Mouse (Mus musculus): ENCODE measurements at regions not wholly inside any gene's neighbourhood (a gene's known extent, or its start where the extent isn't known, plus 50 kb on each side); places are given as distances from the start of the nearest gene placed in this dataset.

- TF ChIP-seq CTCF (IDR thresholded peaks at IDR 0.05) = no peak
- no peak for TF ChIP-seq EP300 (IDR thresholded peaks at IDR 0.05)
These were observed 183.2 kb upstream of the Krr1 start for GRCm38 (mm10) chr10:111789264-111789663.

Data from lung, postnatal 0 days (tissue).